Mouse (Mus musculus) neural tube, embryonic 15.5 days (tissue): ENCODE data around the gene Syngap1. TPM values are rescaled to one million over a fixed set of nuclear protein-coding genes. Genes with fewer than 3 reads are reported as not detected.

Experiments
- ATAC-seq: fragments of 200-750 bp; cut with Nextera tagmentation; 2 replicates; pipeline ENCODE4 v1.8.0; 2017; ENCODE audit warnings: mild to moderate bottlenecking, moderate TSS enrichment, moderate library complexity; ENCODE audit not compliant: low FRiP score
- H3K27ac ChIP-seq: fragments of 300-500 bp; sonication (generic); replicated peaks from 2 replicates; pipeline ENCODE4 v1.5.1; 2015; ENCODE audit warnings: mild to moderate bottlenecking, inconsistent platforms
- H3K27me3 ChIP-seq: fragments of 300-500 bp; sonication (generic); replicated peaks from 2 replicates; pipeline ENCODE4 v1.6.1; 2015; ENCODE audit warnings: inconsistent platforms
- H3K36me3 ChIP-seq: fragments of 300-500 bp; sonication (generic); 2 replicates; pipeline ENCODE4 v1.6.1; 2015; ENCODE audit warnings: inconsistent platforms
- H3K4me1 ChIP-seq: fragments of 300-500 bp; sonication (generic); 2 replicates; pipeline ENCODE4 v1.6.1; 2015; ENCODE audit warnings: inconsistent platforms
- H3K4me2 ChIP-seq: fragments of 300-500 bp; sonication (generic); 2 replicates; pipeline ENCODE4 v1.6.1; 2015; ENCODE audit warnings: inconsistent platforms, mild to moderate bottlenecking, moderate library complexity
- H3K4me3 ChIP-seq: fragments of 300-500 bp; sonication (generic); replicated peaks from 2 replicates; pipeline ENCODE4 v1.5.1; 2015; ENCODE audit warnings: mild to moderate bottlenecking, inconsistent platforms
- H3K9ac ChIP-seq: fragments of 300-500 bp; sonication (generic); replicated peaks from 2 replicates; pipeline ENCODE4 v1.6.1; 2015; ENCODE audit warnings: mild to moderate bottlenecking, inconsistent platforms
- H3K9me3 ChIP-seq: fragments of 300-500 bp; sonication (generic); replicated peaks from 2 replicates; pipeline ENCODE4 v1.6.1; 2016; ENCODE audit warnings: inconsistent platforms
- WGBS: fragments of 180-500 bp; shearing (Covaris S2); methylation state at CpG from one replicate; pipeline ENCODE4 v1.1.7; 2015; ENCODE audit warnings: mixed read lengths; 5-methylcytosine and 5-hydroxymethylcytosine counted together
- microRNA-seq: library from miRNA; unstranded; fragments of <30 nt; microRNA quantifications from one replicate; pipeline ENCODE4, GENCODE M21; 2017
- polyA plus RNA-seq: library from polyadenylated mRNA; unstranded; fragments of >200 nt; fragmentation: Nextera tagmentation; extraction: Ambion mirVana; gene quantifications from 2 replicates; pipeline ENCODE4 v1.2.1, GENCODE M21; 2015

Syngap1 gene
- polyA plus RNA-seq, 1 experiment from 2014 or later = 3.7 TPM

GRCm38 (mm10) chr17:27018555-27019196 lies 77.6 kb downstream of the Syngap1 start:
- H3K27me3 ChIP-seq = no peaks in the 10 kb centered on the region
- peak overlapping the region; percentile 72 for H3K27ac ChIP-seq
- no peaks in the 10 kb centered on the region for H3K9me3 ChIP-seq
- ATAC-seq = peak; percentile 14; the same call in 1 of the 2 replicates
- peak overlapping the region; percentile 50 for H3K4me3 ChIP-seq
- peak overlapping the region; percentile 56 for H3K9ac ChIP-seq
- 29% methylated on average over 12 of the region's 12 CpGs for WGBS
- peak overlapping the region; percentile 79 for H3K4me2 ChIP-seq
- peaks cover 15% of the 10 kb centered on the region for H3K4me1 ChIP-seq
- peaks cover 37% of the 10 kb centered on the region for H3K36me3 ChIP-seq

- no peak for ATAC-seq
- 94% methylated on average over 14 of the region's 14 CpGs for WGBS
- Histone ChIP-seq H3K27ac (no peak overlapping the region), H3K9me3 (no peaks in the 10 kb centered on the region), H3K4me1 (peaks cover 15% of the 10 kb centered on the region), H3K27me3 (no peaks in the 10 kb centered on the region), H3K36me3 (peaks cover 55% of the 10 kb centered on the region), H3K9ac (no peak overlapping the region), H3K4me3 (no peak overlapping the region), H3K4me2 (no peak overlapping the region)
Measured at GRCm38 (mm10) chr17:27021076-27021475, 80.0 kb downstream of the Syngap1 start.

- H3K27ac ChIP-seq = no peak overlapping the region
- no peaks in the 10 kb centered on the region for H3K27me3 ChIP-seq
- no peak overlapping the region for H3K4me3 ChIP-seq
- 95% methylated on average over 9 of the region's 9 CpGs for WGBS
- H3K9me3 ChIP-seq = no peaks in the 10 kb centered on the region
- H3K4me2 ChIP-seq = no peak overlapping the region
- peaks cover 15% of the 10 kb centered on the region for H3K4me1 ChIP-seq
- ATAC-seq = no peak
- no peak overlapping the region for H3K9ac ChIP-seq
- H3K36me3 ChIP-seq = peaks cover 55% of the 10 kb centered on the region
Measured at GRCm38 (mm10) chr17:27021736-27022135, 80.7 kb downstream of the Syngap1 start.

Small RNAs within 50 kb of the gene (microRNA-seq; reads per million reads assigned to microRNA genes)
- gene Gm27775 = not detected
- 0.69 reads per million for gene Mir3083
- 0.52 reads per million for gene Mir6968

Other genes starting within 250 kb of the Syngap1 start
- gene Crebrf, start 225.6 kb upstream of the Syngap1 start, polyA plus RNA-seq = 10.4 and 11.4 TPM in 2 replicates
- 54.5 and 57.7 TPM in 2 replicates for gene Bnip1, start 160.2 kb upstream of the Syngap1 start, polyA plus RNA-seq
- 0.13 TPM in 1 of 2 replicates, not detected in the other for gene Nkx2-5, start 96.2 kb upstream of the Syngap1 start, polyA plus RNA-seq
- gene Kifc5b, start 24.2 kb upstream of the Syngap1 start, polyA plus RNA-seq = 2.3 and 3.5 TPM in 2 replicates
- 27.5 and 30.5 TPM in 2 replicates for gene Phf1, start 8.2 kb upstream of the Syngap1 start, polyA plus RNA-seq
- 141 and 152 TPM in 2 replicates for gene Cuta, start 1.7 kb upstream of the Syngap1 start, polyA plus RNA-seq
- gene Zbtb9, start 31.9 kb downstream of the Syngap1 start, polyA plus RNA-seq = 15.9 and 16.0 TPM in 2 replicates
- gene Bak1, start 87.8 kb downstream of the Syngap1 start, polyA plus RNA-seq = 4.5 TPM in 2 replicates
- 0.82 and 2.9 TPM in 2 replicates for gene Itpr3, start 116.1 kb downstream of the Syngap1 start, polyA plus RNA-seq
- gene Uqcc2, start 192.7 kb downstream of the Syngap1 start, polyA plus RNA-seq = 349 and 390 TPM in 2 replicates
- gene Ip6k3, start 226.5 kb downstream of the Syngap1 start, polyA plus RNA-seq = 0.23 and 0.40 TPM in 2 replicates